Mouse (Mus musculus) central nervous system, embryonic 11.5 days (tissue): ENCODE measurements around the gene Gm21748. TPM values are rescaled to one million over a fixed set of nuclear protein-coding genes. Genes with fewer than 3 reads are reported as not detected.

Experiments used
- polyA plus RNA-seq: library from polyadenylated mRNA; depleted of rRNA; stranded (reverse); fragments of >200 nt; gene quantifications from 2 replicates; pipeline ENCODE4 v1.2.3, GENCODE M21; 2012; rRNA removed

The Gm21748 gene
- not detected in 2 replicates for polyA plus RNA-seq

GRCm38 (mm10) chrY:90839077-90839476 lies at the start of gene Gm21748:
Gene Gm21748 (minus strand): TSS chrY:90839177.

Other genes with a start within 250 kb of the Gm21748 start
- gene Gm21860, start 84.4 kb downstream of the Gm21748 start, polyA plus RNA-seq, result not detected in 2 replicates
- not detected in 2 replicates for gene Gm47283, start 54.4 kb downstream of the Gm21748 start, polyA plus RNA-seq